Mouse (Mus musculus) neural tube, embryonic 11.5 days (tissue): ENCODE results near the gene Pvrig. TPM values are rescaled to one million over a fixed set of nuclear protein-coding genes. Genes with fewer than 3 reads are reported as not detected.
"Not testable (repeated sequence)": the region's sequence is repeated elsewhere in the genome, so short reads cannot be mapped to it uniquely, and the experiment has no call there.

Experiments
- ATAC-seq: fragments of 200-750 bp; cut with Nextera tagmentation; 2 replicates; pipeline ENCODE4 v1.8.0; 2017; ENCODE audit warnings: moderate number of reproducible peaks, mild to moderate bottlenecking, moderate TSS enrichment, moderate library complexity; ENCODE audit not compliant: insufficient read depth, low FRiP score, low TSS enrichment
- DNase-seq: peaks from one replicate; pipeline ENCODE4 v3.0.0-alpha.2; 2015; ENCODE audit warnings: low spot score
- H3K27ac ChIP-seq: fragments of 300-500 bp; sonication (generic); 2 replicates; pipeline ENCODE4 v1.5.1; 2014; ENCODE audit warnings: low read depth, mild to moderate bottlenecking, low read length
- H3K27me3 ChIP-seq: fragments of 300-500 bp; sonication (generic); 2 replicates; pipeline ENCODE4 v1.6.1; 2014; ENCODE audit warnings: mild to moderate bottlenecking, low read length, mixed read lengths; ENCODE audit not compliant: control insufficient read depth, insufficient read depth
- H3K36me3 ChIP-seq: fragments of 300-500 bp; sonication (generic); 2 replicates; pipeline ENCODE4 v1.6.1; 2014; ENCODE audit warnings: mild to moderate bottlenecking, low read length, moderate library complexity, mixed read lengths; ENCODE audit not compliant: control insufficient read depth, insufficient read depth
- H3K4me1 ChIP-seq: fragments of 300-500 bp; sonication (generic); 2 replicates; pipeline ENCODE4 v1.6.1; 2014; ENCODE audit warnings: low read length, mixed read lengths; ENCODE audit not compliant: control insufficient read depth, insufficient read depth
- H3K4me2 ChIP-seq: fragments of 300-500 bp; sonication (generic); 2 replicates; pipeline ENCODE4 v1.6.1; 2014; ENCODE audit warnings: low read depth, mild to moderate bottlenecking, moderate library complexity
- H3K4me3 ChIP-seq: fragments of 300-500 bp; sonication (generic); 2 replicates; pipeline ENCODE4 v1.5.1; 2014; ENCODE audit warnings: low read depth, low read length
- H3K9ac ChIP-seq: fragments of 300-500 bp; sonication (generic); 2 replicates; pipeline ENCODE4 v1.6.1; 2014; ENCODE audit warnings: mild to moderate bottlenecking, low read length
- H3K9me3 ChIP-seq: fragments of 300-500 bp; sonication (generic); 2 replicates; pipeline ENCODE4 v1.6.1; 2016; ENCODE audit warnings: low read length; ENCODE audit not compliant: control insufficient read depth
- WGBS: fragments of 180-500 bp; shearing (Covaris S2); extraction: QIAGEN DNeasy Blood & Tissue Kit; methylation state at CpG from one replicate; pipeline ENCODE4 v1.1.7; 2014; 5-methylcytosine and 5-hydroxymethylcytosine counted together
- polyA plus RNA-seq: library from polyadenylated mRNA; unstranded; fragments of >200 nt; fragmentation: Nextera tagmentation; extraction: Ambion mirVana; gene quantifications from 2 replicates; pipeline ENCODE4 v1.2.1, GENCODE M21; 2014

The Pvrig gene
- polyA plus RNA-seq = 0.29 TPM in 1 of 2 replicates, not detected in the other

GRCm38 (mm10) chr5:138341661-138342060 lies at the start of gene Pvrig:
Pvrig (plus strand) TSS chr5:138341961.
- no peak within 1 kb of the TSS for H3K27ac ChIP-seq
- DNase-seq (no peak), ATAC-seq (no peak)
- no peaks in the 10 kb centered on the region for H3K27me3 ChIP-seq
- no peak within 1 kb of the TSS for H3K4me3 ChIP-seq
- no peaks in the 10 kb centered on the region for H3K36me3 ChIP-seq
- no peak within 1 kb of the TSS for H3K4me2 ChIP-seq
- no peaks in the 10 kb centered on the region for H3K9me3 ChIP-seq
- no peak within 1 kb of the TSS for H3K9ac ChIP-seq
- H3K4me1 ChIP-seq = no peaks in the 10 kb centered on the region
- WGBS = 81% methylated on average over 2 of the region's 2 CpGs

GRCm38 (mm10) chr5:138294158-138294557 lies 47.6 kb upstream of the Pvrig start:
- H3K27ac ChIP-seq = no peak overlapping the region
- H3K4me2 ChIP-seq = no peak overlapping the region
- no peak overlapping the region for H3K4me3 ChIP-seq
- ATAC-seq (no peak), DNase-seq (no peak)
- no peak overlapping the region for H3K9ac ChIP-seq
- H3K9me3 ChIP-seq = no peaks in the 10 kb centered on the region
- no peaks in the 10 kb centered on the region for H3K27me3 ChIP-seq
- no peaks in the 10 kb centered on the region for H3K4me1 ChIP-seq
- H3K36me3 ChIP-seq = no peaks in the 10 kb centered on the region

GRCm38 (mm10) chr5:138299613-138300012 lies 42.1 kb upstream of the Pvrig start:
- DNase-seq (no peak), ATAC-seq (no peak)
- Histone ChIP-seq H3K36me3 (no peaks in the 10 kb centered on the region), H3K27me3 (no peaks in the 10 kb centered on the region), H3K4me1 (no peaks in the 10 kb centered on the region), H3K9me3 (no peaks in the 10 kb centered on the region), H3K4me3 (no peak overlapping the region), H3K4me2 (no peak overlapping the region), H3K9ac (no peak overlapping the region), H3K27ac (no peak overlapping the region)
- WGBS = 90% methylated on average over 2 of the region's 2 CpGs

GRCm38 (mm10) chr5:138312795-138313194 lies 29.0 kb upstream of the Pvrig start:
- ATAC-seq (no peak), DNase-seq (no peak)
- no peaks in the 10 kb centered on the region for H3K36me3 ChIP-seq
- no peak overlapping the region for H3K9ac ChIP-seq
- no peak overlapping the region for H3K4me3 ChIP-seq
- no peaks in the 10 kb centered on the region for H3K27me3 ChIP-seq
- H3K4me2 ChIP-seq = no peak overlapping the region
- H3K27ac ChIP-seq = no peak overlapping the region
- H3K9me3 ChIP-seq = no peaks in the 10 kb centered on the region
- WGBS = 90% methylated on average over 3 of the region's 3 CpGs
- H3K4me1 ChIP-seq = no peaks in the 10 kb centered on the region

GRCm38 (mm10) chr5:138343216-138343615 lies 1.5 kb downstream of the Pvrig start:
- H3K4me2 ChIP-seq = no peak overlapping the region
- H3K27ac ChIP-seq = no peak overlapping the region
- H3K36me3 ChIP-seq = no peaks in the 10 kb centered on the region
- H3K9me3 ChIP-seq = no peaks in the 10 kb centered on the region
- H3K27me3 ChIP-seq = no peaks in the 10 kb centered on the region
- no peak overlapping the region for H3K4me3 ChIP-seq
- WGBS = 84% methylated on average over 3 of the region's 3 CpGs
- no peaks in the 10 kb centered on the region for H3K4me1 ChIP-seq
- DNase-seq (no peak), ATAC-seq (no peak)
- H3K9ac ChIP-seq = no peak overlapping the region

GRCm38 (mm10) chr5:138363208-138363607 lies 21.4 kb downstream of the Pvrig start:
- not testable (repeated sequence) for H3K4me1 ChIP-seq, H3K36me3 ChIP-seq, ATAC-seq, H3K4me2 ChIP-seq, H3K27me3 ChIP-seq, H3K27ac ChIP-seq, H3K9me3 ChIP-seq, H3K4me3 ChIP-seq, H3K9ac ChIP-seq, DNase-seq
- 70% methylated on average over 6 of the region's 7 CpGs for WGBS

- not testable (repeated sequence) for H3K9me3 ChIP-seq, H3K4me2 ChIP-seq, H3K27me3 ChIP-seq, H3K36me3 ChIP-seq, H3K9ac ChIP-seq, H3K4me1 ChIP-seq, H3K27ac ChIP-seq, H3K4me3 ChIP-seq, ATAC-seq, DNase-seq
- WGBS = 90% methylated on average over 10 of the region's 10 CpGs
Observed at GRCm38 (mm10) chr5:138365347-138365746, 23.6 kb downstream of the Pvrig start.

Other genes with a start within 250 kb of the Pvrig start
- 126 and 128 TPM in 2 replicates for gene Zscan21, start 225.1 kb upstream of the Pvrig start, polyA plus RNA-seq
- gene Zfp113, start 186.2 kb upstream of the Pvrig start, polyA plus RNA-seq = 25.5 and 27.8 TPM in 2 replicates
- gene Cops6, start 180.9 kb upstream of the Pvrig start, polyA plus RNA-seq = 316 and 319 TPM in 2 replicates
- 15.7 and 17.2 TPM in 2 replicates for gene Ap4m1, start 170.0 kb upstream of the Pvrig start, polyA plus RNA-seq
- 272 and 282 TPM in 2 replicates for gene Mcm7, start 169.5 kb upstream of the Pvrig start, polyA plus RNA-seq
- gene Taf6, start 154.5 kb upstream of the Pvrig start, polyA plus RNA-seq = 119 and 122 TPM in 2 replicates
- 48.4 and 53.8 TPM in 2 replicates for gene Cnpy4, start 154.5 kb upstream of the Pvrig start, polyA plus RNA-seq
- 10.2 and 10.8 TPM in 2 replicates for gene Mblac1, start 147.6 kb upstream of the Pvrig start, polyA plus RNA-seq
- not detected in 2 replicates for gene Nxpe5, start 116.1 kb upstream of the Pvrig start, polyA plus RNA-seq
- gene Lamtor4, start 86.5 kb upstream of the Pvrig start, polyA plus RNA-seq = 51.9 and 53.5 TPM in 2 replicates
- gene BC037034, start 77.9 kb upstream of the Pvrig start, polyA plus RNA-seq = 9.1 and 9.5 TPM in 2 replicates
- gene Gal3st4, start 69.1 kb upstream of the Pvrig start, polyA plus RNA-seq = 6.2 and 6.4 TPM in 2 replicates
- not detected in 2 replicates for gene Gm43720, start 62.0 kb upstream of the Pvrig start, polyA plus RNA-seq
- 19.3 and 22.1 TPM in 2 replicates for gene Gpc2, start 62.0 kb upstream of the Pvrig start, polyA plus RNA-seq
- 2.7 and 3.2 TPM in 2 replicates for gene Stag3, start 61.7 kb upstream of the Pvrig start, polyA plus RNA-seq
- 48.4 and 52.9 TPM in 2 replicates for gene Zfp157, start 99.5 kb downstream of the Pvrig start, polyA plus RNA-seq
- gene 1700123K08Rik, start 222.8 kb downstream of the Pvrig start, polyA plus RNA-seq = not detected in 2 replicates